17 mouse cellular contexts compared by ENCODE assay signal in the genomic region with DNA sequence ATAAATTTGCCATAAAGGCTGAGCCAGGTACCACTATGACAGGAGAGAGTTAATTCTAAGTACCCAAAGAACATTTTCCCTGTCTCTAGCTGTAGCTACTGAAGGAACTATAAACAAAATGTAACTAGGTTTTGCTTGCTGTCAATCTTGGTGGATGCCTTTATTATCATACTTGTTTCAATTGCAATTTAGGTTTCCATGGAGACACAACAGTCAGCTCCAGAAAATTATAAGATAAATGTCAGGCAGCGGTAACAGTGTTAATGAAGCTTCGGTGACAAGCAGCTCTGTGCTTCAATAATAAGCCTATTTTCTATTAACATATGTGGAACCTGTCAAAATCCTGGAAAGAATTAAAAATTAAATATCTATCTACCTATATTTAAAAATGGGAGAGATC.
"Had no signal": no experiment of that assay in that cellular context is flagged by ENCODE, and none has a peak within 500 bp of the region (broad histone marks: within the 10 kb centered on the region; RNA-seq: fewer than 3 reads in every experiment).

No protein-coding gene starts in this region.

- H3K4me2 ChIP-seq: lung, embryonic 15.5 days; midbrain, embryonic 12.5 days; midbrain, embryonic 15.5 days; neural tube, embryonic 12.5 days; stomach, embryonic 15.5 days had no signal

- H3K9ac ChIP-seq: liver, postnatal 0 days; lung, embryonic 15.5 days; midbrain, embryonic 12.5 days; midbrain, embryonic 15.5 days; neural tube, embryonic 12.5 days; stomach, embryonic 15.5 days had no signal

- H3K27me3 ChIP-seq: lung, embryonic 15.5 days; megakaryocyte, embryonic 14.5 days; midbrain, embryonic 12.5 days; midbrain, embryonic 15.5 days; neural tube, embryonic 12.5 days; stomach, embryonic 15.5 days had no signal

- ATAC-seq: liver, postnatal 0 days; lung, postnatal 0 days; midbrain, embryonic 15.5 days had no signal

- H3K9me3 ChIP-seq: lung, embryonic 15.5 days; megakaryocyte, embryonic 14.5 days; midbrain, embryonic 12.5 days; midbrain, embryonic 15.5 days; neural tube, embryonic 12.5 days; stomach, embryonic 15.5 days had no signal

- H3K36me3 ChIP-seq: lung, embryonic 15.5 days; midbrain, embryonic 12.5 days; midbrain, embryonic 15.5 days; neural tube, embryonic 12.5 days; stomach, embryonic 15.5 days had no signal

- H3K4me1 ChIP-seq: lung, embryonic 15.5 days; stomach, embryonic 15.5 days had no signal

- H3K27ac ChIP-seq: lung, embryonic 15.5 days; macrophage; midbrain, embryonic 12.5 days; midbrain, embryonic 15.5 days; neural tube, embryonic 12.5 days; stomach, embryonic 15.5 days; stomach, postnatal 0 days had no signal

- DNase-seq: liver, postnatal 0 days; lung, adult 2 months; lung, postnatal 14 days; lung, postnatal 36 days; right cerebral cortex, postnatal 14 days; thymus, adult 2 months; thymus, postnatal 25 days; thymus, postnatal 4 days had no signal

- H3K4me3 ChIP-seq: lung, embryonic 15.5 days; megakaryocyte, embryonic 14.5 days; midbrain, embryonic 12.5 days; midbrain, embryonic 15.5 days; neural tube, embryonic 12.5 days; stomach, embryonic 15.5 days had no signal
